Mouse (Mus musculus) heart, postnatal 0 days (tissue): ENCODE results near the gene Thsd7a.

Source experiments
- CTCF ChIP-seq: IDR thresholded peaks from 2 replicates; pipeline ENCODE4 v1.5.1; 2016; ENCODE audit warnings: antibody characterized with exemption, control low read depth, low read depth
- EP300 ChIP-seq: IDR thresholded peaks from 2 replicates; pipeline ENCODE4 v1.6.1; 2016; ENCODE audit warnings: antibody characterized with exemption, low read depth

GRCm38 (mm10) chr6:12784918-12785618 lies 35.9 kb upstream of the Thsd7a start:
- TF ChIP-seq CTCF (no peak), EP300 (no peak)
